In the genomic region with DNA sequence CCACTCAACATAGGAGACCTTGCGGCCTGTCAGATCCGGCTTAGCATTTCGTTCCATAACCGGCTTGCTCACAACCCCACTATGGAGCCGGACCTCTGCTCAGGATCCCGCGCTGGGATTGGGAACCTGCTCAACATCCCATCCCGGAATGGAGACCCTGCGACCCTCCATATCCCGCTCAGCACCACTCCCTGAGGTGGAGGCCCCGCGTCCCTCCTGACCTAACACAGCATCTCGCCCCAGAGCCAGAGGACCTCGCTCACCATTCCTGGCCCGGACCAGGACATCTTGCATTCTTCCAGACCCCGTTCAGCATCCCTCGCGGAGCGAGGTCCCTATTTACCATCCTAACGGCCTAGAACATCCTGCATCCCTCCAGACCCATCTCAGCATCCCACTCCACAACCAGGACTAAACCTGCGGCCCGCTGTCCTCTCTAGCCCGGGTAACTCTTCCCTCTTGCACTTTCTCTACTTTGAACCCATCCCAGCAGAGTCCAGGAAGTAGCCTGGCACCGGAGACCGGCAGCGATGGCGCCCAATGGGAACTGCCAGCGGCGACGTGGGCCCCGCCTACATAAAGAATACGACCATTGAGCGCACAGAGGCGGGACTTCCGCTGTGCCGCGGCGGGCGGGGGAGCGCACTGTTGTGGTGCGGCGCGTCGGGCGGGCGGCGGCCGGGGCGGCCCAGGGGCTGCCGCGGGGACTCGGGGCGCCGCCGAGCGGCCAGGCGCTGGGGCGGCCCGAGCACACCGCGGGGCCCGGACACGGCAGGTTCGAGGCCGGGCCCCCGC, we compare ENCODE assay signal across 7 mouse cellular contexts. TPM values are rescaled to one million over a fixed set of nuclear protein-coding genes. Genes with fewer than 3 reads are reported as not detected.
A peak's percentile ranks its signal among the peaks of the same experiment; 100 is the strongest.
DNase-seq lines count a peak whose midpoint lies in the region; ATAC-seq and TF ChIP-seq lines count a peak whose summit lies in the region.

A gene (plus strand): TSS at position 667 of the 795 bp plus-strand sequence.

- H3K36me3 ChIP-seq in embryonic facial prominence, embryonic 12.5 days = 0 out of 2 replicates have a peak, but pooled peaks cover 3% of the 10 kb centered on the region
- H3K36me3 ChIP-seq in kidney, adult 2 months (ENCODE audit: control insufficient read depth, insufficient read depth, low read length) = no peaks in the 10 kb centered on the region
- no peaks in the 10 kb centered on the region for H3K36me3 ChIP-seq in limb, embryonic 12.5 days
- H3K36me3 ChIP-seq in midbrain, embryonic 15.5 days (replicated peaks) = no peaks in the 10 kb centered on the region
- H3K36me3 ChIP-seq in spleen, adult 2 months (ENCODE audit: control insufficient read depth, insufficient read depth, low read length) = no peaks in the 10 kb centered on the region

- TF ChIP-seq CTCF in kidney, adult 2 months (conservative IDR thresholded peaks at IDR 0.05; ENCODE audit: insufficient read depth, insufficient read length, low read depth, low read length) = no peak
- TF ChIP-seq CTCF in spleen, adult 2 months (IDR thresholded peaks at IDR 0.05; ENCODE audit: extremely low read depth, insufficient read depth, insufficient read length, insufficient replicate concordance) = no peak

- peaks cover 28% of the 10 kb centered on the region for H3K4me1 ChIP-seq in embryonic facial prominence, embryonic 12.5 days
- H3K4me1 ChIP-seq in kidney, adult 2 months (ENCODE audit: control insufficient read depth, insufficient read depth, low read length) = peaks cover 4% of the 10 kb centered on the region; the same call in 1 of the 2 replicates
- peaks cover 26% of the 10 kb centered on the region for H3K4me1 ChIP-seq in limb, embryonic 12.5 days (replicated peaks)
- peaks cover 24% of the 10 kb centered on the region for H3K4me1 ChIP-seq in midbrain, embryonic 15.5 days
- peaks cover 15% of the 10 kb centered on the region; the same call in 1 of the 2 replicates for H3K4me1 ChIP-seq in spleen, adult 2 months (ENCODE audit: control insufficient read depth, insufficient read depth, insufficient read length)

- peak; percentile 90 for TF ChIP-seq POLR2A in kidney, adult 2 months (IDR thresholded peaks at IDR 0.05; ENCODE audit: low read depth, low read length)
- peak; percentile 85 for TF ChIP-seq POLR2A in spleen, adult 2 months (IDR thresholded peaks at IDR 0.05; ENCODE audit: low read depth, low read length)

- peak within 1 kb of the TSS; percentile 93 for H3K4me2 ChIP-seq in embryonic facial prominence, embryonic 12.5 days (replicated peaks)
- peak within 1 kb of the TSS; percentile 97 for H3K4me2 ChIP-seq in limb, embryonic 12.5 days
- peak within 1 kb of the TSS; percentile 97 for H3K4me2 ChIP-seq in midbrain, embryonic 15.5 days

- peak; percentile 95 for ATAC-seq in embryonic facial prominence, embryonic 12.5 days (ENCODE audit: insufficient number of reproducible peaks, insufficient read depth, low FRiP score, low TSS enrichment)
- ATAC-seq in limb, embryonic 12.5 days (ENCODE audit: insufficient number of reproducible peaks, insufficient read depth, low FRiP score, low TSS enrichment, low read depth) = peak; percentile 92
- ATAC-seq in midbrain, embryonic 15.5 days (replicated peaks) = peak; percentile 98

- H3K9ac ChIP-seq in embryonic facial prominence, embryonic 12.5 days = peak within 1 kb of the TSS; percentile 90
- peak within 1 kb of the TSS; percentile 92 for H3K9ac ChIP-seq in limb, embryonic 12.5 days (replicated peaks)
- H3K9ac ChIP-seq in midbrain, embryonic 15.5 days = peak within 1 kb of the TSS; percentile 81

- under 1% methylated on average over 66 of the region's 66 CpGs for WGBS in embryonic facial prominence, embryonic 12.5 days
- 2% methylated on average over 62 of the region's 66 CpGs for WGBS in kidney, adult 2 months
- WGBS in limb, embryonic 12.5 days = under 1% methylated on average over 66 of the region's 66 CpGs
- under 1% methylated on average over 63 of the region's 66 CpGs for WGBS in midbrain, embryonic 15.5 days
- WGBS in spleen, adult 2 months = 1% methylated on average over 65 of the region's 66 CpGs

- H3K27me3 ChIP-seq in embryonic facial prominence, embryonic 12.5 days = no peaks in the 10 kb centered on the region
- no peaks in the 10 kb centered on the region for H3K27me3 ChIP-seq in kidney, adult 2 months (replicated peaks; ENCODE audit: control insufficient read depth, insufficient read depth, low read length)
- H3K27me3 ChIP-seq in limb, embryonic 12.5 days = no peaks in the 10 kb centered on the region; the same call in 1 of the 2 replicates
- H3K27me3 ChIP-seq in midbrain, embryonic 15.5 days (replicated peaks) = no peaks in the 10 kb centered on the region
- peaks cover 2% of the 10 kb centered on the region; the same call in 1 of the 2 replicates for H3K27me3 ChIP-seq in spleen, adult 2 months (ENCODE audit: control insufficient read depth, insufficient read depth, low read length)

- DNase-seq in adrenal gland, postnatal 25 days = peak; percentile 98
- peak; percentile 98 to 99 for DNase-seq in heart, adult 18-20 months
- peak; percentile 99 for DNase-seq in kidney, adult 2 months
- DNase-seq in spleen, adult 2 months (ENCODE audit: low read depth in 1 of 2, low spot score in 2 of 2) = peak; percentile 84 to 98

- H3K4me3 ChIP-seq in embryonic facial prominence, embryonic 12.5 days = peak within 1 kb of the TSS; percentile 85
- peak within 1 kb of the TSS; percentile 87 for H3K4me3 ChIP-seq in kidney, adult 2 months (ENCODE audit: insufficient read depth, low read depth, low read length)
- H3K4me3 ChIP-seq in limb, embryonic 12.5 days (replicated peaks) = peak within 1 kb of the TSS; percentile 96
- H3K4me3 ChIP-seq in midbrain, embryonic 15.5 days = peak within 1 kb of the TSS; percentile 93
- H3K4me3 ChIP-seq in spleen, adult 2 months (ENCODE audit: extremely low read depth, insufficient read depth, insufficient read length) = peak within 1 kb of the TSS; percentile 96

- H3K9me3 ChIP-seq in embryonic facial prominence, embryonic 12.5 days = no peaks in the 10 kb centered on the region
- no peaks in the 10 kb centered on the region for H3K9me3 ChIP-seq in limb, embryonic 12.5 days
- no peaks in the 10 kb centered on the region for H3K9me3 ChIP-seq in midbrain, embryonic 15.5 days

- H3K27ac ChIP-seq in embryonic facial prominence, embryonic 12.5 days = peak within 1 kb of the TSS; percentile 82
- peak within 1 kb of the TSS; percentile 30 for H3K27ac ChIP-seq in kidney, adult 2 months (ENCODE audit: insufficient read depth, low read depth, low read length)
- peak within 1 kb of the TSS; percentile 79 for H3K27ac ChIP-seq in limb, embryonic 12.5 days
- peak within 1 kb of the TSS; percentile 62 for H3K27ac ChIP-seq in midbrain, embryonic 15.5 days
- peak within 1 kb of the TSS; percentile 65 for H3K27ac ChIP-seq in spleen, adult 2 months (ENCODE audit: insufficient read depth, low read length)

RNA-seq across cellular contexts. Expression of the gene that starts here (rescaled TPM):
- 55.8 and 60.8 TPM in 2 replicates for total RNA-seq in adrenal gland, postnatal 25 days (2021)
- 22.8 and 24.0 TPM in 2 replicates for polyA plus RNA-seq in embryonic facial prominence, embryonic 12.5 days (2016; fragmentation: Nextera tagmentation; extraction: Ambion mirVana)
- 10 to 100 TPM; 48.5 to 51.8 TPM for total RNA-seq in heart, adult 18-20 months (2021)
- polyA plus RNA-seq in kidney, adult 2 months (2012; rRNA removed) = 37.9 TPM in 2 replicates
- polyA plus RNA-seq in limb, embryonic 12.5 days (2016; fragmentation: Nextera tagmentation; extraction: Ambion mirVana) = 14.4 and 21.1 TPM in 2 replicates
- polyA plus RNA-seq in midbrain, embryonic 15.5 days (2015; fragmentation: Nextera tagmentation; extraction: Ambion mirVana) = 9.3 and 11.6 TPM in 2 replicates
- 16.5 and 24.1 TPM in 2 replicates for polyA plus RNA-seq in spleen, adult 2 months (2012; rRNA removed)

Comparison
In these comparisons a context has a peak if more than half of its experiments do, and no peak if none do; other contexts are left out.
1. Peak in every context shown above with its lines: DNase-seq, ATAC-seq, H3K4me3 ChIP-seq and H3K27ac ChIP-seq.
2. H3K27ac ChIP-seq: peak in every context shown above with its lines; median percentile 82 in embryonic facial prominence, embryonic 12.5 days; 79 in limb, embryonic 12.5 days; 65 in spleen, adult 2 months; 62 in midbrain, embryonic 15.5 days; 30 in kidney, adult 2 months.